ENCODE assay signal across 7 mouse cellular contexts in the genomic region with DNA sequence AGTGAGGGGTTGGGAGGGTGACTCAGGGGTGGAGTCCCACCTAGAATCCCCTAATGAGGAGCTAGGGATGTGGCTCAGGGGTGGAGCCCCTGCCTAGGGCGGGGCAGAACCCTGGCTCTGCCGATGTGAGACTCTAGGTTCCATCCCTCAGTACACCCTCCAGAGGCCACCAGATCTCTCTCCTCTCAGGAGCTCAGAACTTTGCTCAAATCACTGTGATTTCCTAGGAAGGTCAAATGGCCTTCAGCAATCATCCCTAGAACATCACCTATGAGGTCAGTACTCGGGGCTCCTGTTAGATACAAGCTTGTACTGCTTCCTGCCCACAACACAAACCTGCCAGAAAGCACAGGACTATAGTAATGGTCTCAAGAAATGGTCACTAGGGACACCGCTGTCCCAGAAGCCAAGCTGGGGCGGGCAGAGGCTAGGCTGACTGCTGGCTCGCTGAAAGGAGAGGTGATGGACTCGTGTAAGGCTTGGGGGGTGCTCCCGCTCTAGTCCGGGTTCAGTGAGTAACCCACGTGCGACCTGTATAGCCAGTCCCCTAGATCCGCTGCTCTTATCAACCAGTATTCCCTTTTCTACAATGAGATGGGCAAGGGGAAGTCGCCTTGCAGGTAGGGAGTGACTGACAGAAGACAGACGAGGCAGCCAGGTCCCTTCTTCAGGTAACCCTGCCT. TPM values are rescaled to one million over a fixed set of nuclear protein-coding genes. Genes with fewer than 3 reads are reported as not detected.
A peak's percentile ranks its signal among the peaks of the same experiment; 100 is the strongest.
DNase-seq lines count a peak whose midpoint lies in the region; ATAC-seq and TF ChIP-seq lines count a peak whose summit lies in the region.

No protein-coding gene starts in this region.

- peaks cover 5% of the 10 kb centered on the region; the same call in 1 of the 2 replicates for H3K36me3 ChIP-seq in testis, adult 2 months (ENCODE audit: control insufficient read depth, insufficient read depth, low read length)
- peaks cover 54% of the 10 kb centered on the region for H3K36me3 ChIP-seq in embryonic facial prominence, embryonic 12.5 days
- peaks cover 39% of the 10 kb centered on the region for H3K36me3 ChIP-seq in intestine, embryonic 15.5 days

- ATAC-seq in embryonic facial prominence, embryonic 12.5 days (ENCODE audit: insufficient number of reproducible peaks, insufficient read depth, low FRiP score, low TSS enrichment), result 0 out of 2 replicates have a peak, but pooled peaks have one; percentile 25
- ATAC-seq in intestine, embryonic 15.5 days, result peak; percentile 48
- 0 out of 2 replicates have a peak, but pooled peaks have one; percentile 5 for ATAC-seq in monocyte, adult 5-6 weeks (replicated peaks; ENCODE audit: insufficient number of reproducible peaks, low FRiP score, low TSS enrichment, poor library complexity, severe bottlenecking)

- WGBS in embryonic facial prominence, embryonic 12.5 days, result 2% methylated on average over 14 of the region's 14 CpGs
- WGBS in intestine, embryonic 15.5 days, result under 1% methylated on average over 14 of the region's 14 CpGs

- DNase-seq in testis, postnatal 14 days (ENCODE audit: low spot score), result no peak
- no peak for DNase-seq in left cerebral cortex, adult 9 months (ENCODE audit: low spot score in 2 of 2)
- DNase-seq in thymus, postnatal 0 days (ENCODE audit: low spot score), result no peak

- H3K27ac ChIP-seq in testis, adult 2 months (ENCODE audit: control insufficient read depth, insufficient read depth, low read depth, low read length), result peak overlapping the region; percentile 87
- H3K27ac ChIP-seq in embryonic facial prominence, embryonic 12.5 days, result peak overlapping the region; percentile 61
- H3K27ac ChIP-seq in intestine, embryonic 15.5 days, result peak overlapping the region; percentile 72

- H3K4me3 ChIP-seq in testis, adult 2 months (ENCODE audit: control insufficient read depth, low read depth, low read length), result peak overlapping the region; percentile 100
- peak overlapping the region; percentile 83 for H3K4me3 ChIP-seq in embryonic facial prominence, embryonic 12.5 days
- peak overlapping the region; percentile 81 for H3K4me3 ChIP-seq in intestine, embryonic 15.5 days (replicated peaks)

- no peaks in the 10 kb centered on the region for H3K27me3 ChIP-seq in testis, adult 2 months (ENCODE audit: control insufficient read depth, insufficient read depth, low read length)
- no peaks in the 10 kb centered on the region for H3K27me3 ChIP-seq in embryonic facial prominence, embryonic 12.5 days
- no peaks in the 10 kb centered on the region for H3K27me3 ChIP-seq in intestine, embryonic 15.5 days (replicated peaks)

- peak overlapping the region; percentile 91 for H3K4me2 ChIP-seq in embryonic facial prominence, embryonic 12.5 days (replicated peaks)
- H3K4me2 ChIP-seq in intestine, embryonic 15.5 days (replicated peaks), result peak overlapping the region; percentile 87

- no peaks in the 10 kb centered on the region for H3K9me3 ChIP-seq in embryonic facial prominence, embryonic 12.5 days
- no peaks in the 10 kb centered on the region for H3K9me3 ChIP-seq in intestine, embryonic 15.5 days

- H3K4me1 ChIP-seq in testis, adult 2 months (ENCODE audit: control insufficient read depth, insufficient read depth, low read length), result peaks cover 10% of the 10 kb centered on the region
- peaks cover 23% of the 10 kb centered on the region for H3K4me1 ChIP-seq in embryonic facial prominence, embryonic 12.5 days
- H3K4me1 ChIP-seq in intestine, embryonic 15.5 days (replicated peaks), result peaks cover 29% of the 10 kb centered on the region

- peak overlapping the region; percentile 71 for H3K9ac ChIP-seq in embryonic facial prominence, embryonic 12.5 days
- peak overlapping the region; percentile 82 for H3K9ac ChIP-seq in intestine, embryonic 15.5 days

- no peak for TF ChIP-seq CTCF in testis, adult 2 months (IDR thresholded peaks at IDR 0.05; ENCODE audit: control insufficient read depth, insufficient read depth, insufficient replicate concordance, low read depth, low read length)

- no peak for TF ChIP-seq POLR2A in testis, adult 2 months (IDR thresholded peaks at IDR 0.05; ENCODE audit: control insufficient read depth, low read depth, low read length)

RNA-seq across cellular contexts. Expression of gene Mydgf, which starts 0.6 kb away (rescaled TPM):
- 49.9 and 56.7 TPM in 2 replicates for polyA plus RNA-seq in testis, adult 2 months (2012; rRNA removed)
- 71.0 and 76.2 TPM in 2 replicates for polyA plus RNA-seq in embryonic facial prominence, embryonic 12.5 days (2016; fragmentation: Nextera tagmentation; extraction: Ambion mirVana)
- polyA plus RNA-seq in intestine, embryonic 15.5 days (2015; fragmentation: Nextera tagmentation; extraction: Ambion mirVana), result 105 and 127 TPM in 2 replicates
- total RNA-seq in monocyte, adult 5-6 weeks (2017), result 25.0 to 31.5 TPM (median 30.6 TPM) in 3 replicates
- polyA plus RNA-seq in thymus, postnatal 0 days (2015; fragmentation: Nextera tagmentation; extraction: Ambion mirVana), result 58.6 and 59.2 TPM in 2 replicates

RNA-seq across cellular contexts. Expression of gene Tnfaip8l1, which starts 20.8 kb away (rescaled TPM):
- 0.29 and 0.31 TPM in 2 replicates for polyA plus RNA-seq in testis, adult 2 months (2012; rRNA removed)
- 12.4 and 13.0 TPM in 2 replicates for polyA plus RNA-seq in embryonic facial prominence, embryonic 12.5 days (2016; fragmentation: Nextera tagmentation; extraction: Ambion mirVana)
- polyA plus RNA-seq in intestine, embryonic 15.5 days (2015; fragmentation: Nextera tagmentation; extraction: Ambion mirVana), result 11.9 and 12.8 TPM in 2 replicates
- 0.39 to 0.43 TPM in 2 of 3 replicates, not detected in the other for total RNA-seq in monocyte, adult 5-6 weeks (2017)
- 19.5 and 20.9 TPM in 2 replicates for polyA plus RNA-seq in thymus, postnatal 0 days (2015; fragmentation: Nextera tagmentation; extraction: Ambion mirVana)

RNA-seq across cellular contexts. Expression of gene Dpp9, which starts 35.6 kb away (rescaled TPM):
- polyA plus RNA-seq in testis, adult 2 months (2012; rRNA removed), result 12.8 and 15.0 TPM in 2 replicates
- polyA plus RNA-seq in embryonic facial prominence, embryonic 12.5 days (2016; fragmentation: Nextera tagmentation; extraction: Ambion mirVana), result 41.4 and 43.4 TPM in 2 replicates
- polyA plus RNA-seq in intestine, embryonic 15.5 days (2015; fragmentation: Nextera tagmentation; extraction: Ambion mirVana), result 32.8 and 35.0 TPM in 2 replicates
- total RNA-seq in monocyte, adult 5-6 weeks (2017), result 8.4 to 20.3 TPM (median 11.7 TPM) in 3 replicates
- 30.5 and 32.7 TPM in 2 replicates for polyA plus RNA-seq in thymus, postnatal 0 days (2015; fragmentation: Nextera tagmentation; extraction: Ambion mirVana)

RNA-seq across cellular contexts. Expression of gene Sema6b, which starts 43.0 kb away (rescaled TPM):
- polyA plus RNA-seq in testis, adult 2 months (2012; rRNA removed), result 0.28 and 0.63 TPM in 2 replicates
- 4.3 and 4.6 TPM in 2 replicates for polyA plus RNA-seq in embryonic facial prominence, embryonic 12.5 days (2016; fragmentation: Nextera tagmentation; extraction: Ambion mirVana)
- 1.4 TPM in 2 replicates for polyA plus RNA-seq in intestine, embryonic 15.5 days (2015; fragmentation: Nextera tagmentation; extraction: Ambion mirVana)
- total RNA-seq in monocyte, adult 5-6 weeks (2017), result 0.53 to 1.2 TPM (median 0.87 TPM) in 3 replicates
- polyA plus RNA-seq in thymus, postnatal 0 days (2015; fragmentation: Nextera tagmentation; extraction: Ambion mirVana), result 1.0 TPM in 2 replicates
